Mouse (Mus musculus): Measurements from ENCODE around the gene Sgsm2.

DNA sequence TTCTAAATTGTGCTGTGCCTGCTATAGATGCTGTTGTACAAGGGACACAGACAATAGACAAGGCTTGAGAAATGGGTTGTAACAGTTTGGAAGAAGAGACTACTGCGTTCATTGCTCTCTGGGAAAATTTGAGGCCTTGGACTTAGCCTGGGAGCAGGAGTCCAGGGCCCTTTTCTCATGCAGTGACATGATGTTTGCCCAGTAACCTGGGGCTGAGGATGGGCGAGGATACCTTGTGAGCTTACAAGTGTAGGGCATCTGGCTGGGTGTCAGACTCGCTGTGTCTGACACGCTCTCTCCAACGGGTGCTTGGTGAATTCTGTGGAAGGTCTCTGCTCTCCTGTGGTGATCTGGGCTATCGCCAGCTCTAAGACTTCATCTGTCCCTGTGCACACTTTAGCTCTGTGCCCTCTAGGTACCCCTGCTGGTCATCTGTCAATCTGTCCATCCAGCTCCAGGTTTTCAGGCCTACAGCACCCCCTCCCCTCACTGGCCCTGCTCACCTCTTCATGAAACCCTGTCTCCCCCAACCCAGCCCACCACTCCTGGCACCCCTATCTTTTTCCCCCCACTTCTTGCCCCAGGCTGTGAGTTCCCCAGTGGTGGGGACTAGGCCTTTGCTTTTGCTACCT lies 61.2 kb downstream of the Sgsm2 start:
- no peak for TF ChIP-seq CTCF (IDR thresholded peaks at IDR 0.05)
- no peak for TF ChIP-seq POLR2A (IDR thresholded peaks at IDR 0.05; ENCODE audit: insufficient read depth, low read depth, low read length)
